Mouse (Mus musculus): ENCODE measurements around the gene Npas4. TPM values are rescaled to one million over a fixed set of nuclear protein-coding genes. Genes with fewer than 3 reads are reported as not detected.
"Not testable (repeated sequence)": the region's sequence is repeated elsewhere in the genome, so short reads cannot be mapped to it uniquely, and the experiment has no call there.

Npas4 gene
- total RNA-seq (2021), result under 1 TPM; 0.43 to 0.55 TPM
- 1.1 and 1.3 TPM in 2 replicates for polyA plus RNA-seq (2012; rRNA removed)
- long read RNA-seq, result 0 reads

DNA sequence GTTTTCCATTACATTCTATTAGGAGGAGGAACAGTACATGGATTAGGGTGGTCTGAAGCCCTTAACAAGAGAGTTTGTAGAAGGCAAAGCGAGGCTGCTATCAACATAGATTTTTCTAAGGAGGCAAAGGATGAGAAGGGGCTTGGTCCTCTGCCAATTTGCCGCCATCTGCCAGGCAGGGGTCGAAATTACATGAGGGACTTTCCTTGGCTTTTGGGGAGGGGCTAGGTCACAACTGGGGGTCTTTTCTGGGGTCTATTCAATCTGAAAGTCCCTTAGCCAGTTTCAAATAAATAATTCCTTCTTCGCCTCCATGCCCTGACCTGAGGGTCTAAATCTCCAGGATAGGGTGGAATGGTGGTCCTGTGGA lies at the start of gene Npas4:
Npas4 (minus strand) TSS at position 61 of the 370 bp plus-strand sequence.
- DNase-seq, result no peak

DNA sequence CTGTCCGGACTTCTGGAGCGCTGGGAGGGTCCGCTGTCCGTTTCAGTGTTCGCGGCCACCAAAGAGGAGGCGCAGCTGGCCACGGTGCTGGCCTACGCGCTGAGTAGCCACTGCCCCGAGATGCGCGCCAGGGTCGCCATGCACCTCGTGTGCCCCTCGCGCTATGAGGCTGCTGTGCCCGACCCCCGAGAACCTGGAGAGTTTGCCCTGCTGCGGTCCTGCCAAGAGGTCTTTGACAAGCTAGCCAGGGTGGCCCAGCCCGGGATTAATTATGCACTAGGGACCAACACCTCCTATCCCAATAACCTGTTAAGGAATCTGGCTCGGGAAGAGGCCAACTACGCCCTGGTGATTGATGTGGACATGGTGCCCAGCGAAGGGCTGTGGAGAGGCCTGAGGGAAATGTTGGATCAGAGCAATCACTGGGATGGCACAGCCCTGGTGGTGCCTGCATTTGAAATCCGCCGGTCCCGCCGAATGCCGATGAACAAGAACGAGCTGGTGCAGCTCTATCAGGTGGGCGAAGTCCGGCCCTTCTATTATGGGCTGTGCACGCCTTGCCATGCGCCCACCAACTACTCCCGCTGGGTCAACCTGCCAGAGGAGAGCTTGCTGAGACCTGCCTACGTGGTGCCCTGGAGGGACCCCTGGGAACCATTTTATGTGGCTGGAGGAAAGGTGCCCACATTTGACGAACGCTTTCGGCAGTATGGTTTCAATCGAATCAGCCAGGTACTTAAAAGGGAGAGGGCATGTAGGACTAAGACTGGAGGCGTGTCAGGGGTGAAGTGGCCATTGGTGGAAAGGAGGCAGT lies 49.4 kb upstream of the Npas4 start:
- no peak for DNase-seq

DNA sequence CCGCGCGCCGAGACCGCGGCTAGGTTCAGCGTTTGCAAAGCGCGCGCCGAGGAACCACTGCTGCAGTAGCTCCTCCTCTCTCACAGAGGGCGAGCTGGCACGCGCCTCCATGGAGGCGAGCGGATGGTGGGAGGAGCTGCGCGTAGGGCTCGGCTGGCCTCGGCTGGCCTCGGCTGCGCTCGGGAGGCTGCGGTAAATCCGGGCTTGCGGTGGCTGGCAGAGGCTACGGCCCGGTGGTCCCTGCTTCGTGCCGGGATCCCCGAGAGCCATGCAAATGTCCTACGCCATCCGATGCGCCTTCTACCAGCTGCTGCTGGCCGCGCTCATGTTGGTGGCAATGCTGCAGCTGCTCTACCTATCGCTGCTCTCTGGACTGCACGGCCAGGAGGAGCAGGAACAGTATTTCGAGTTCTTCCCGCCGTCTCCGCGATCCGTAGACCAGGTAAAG lies 48.6 kb upstream of the Npas4 start, which contains the start of the genes B4gat1 and AC124502.3:
B4gat1 (plus strand) TSS at position 118 of the 448 bp plus-strand sequence.
AC124502.3 (plus strand) TSS at position 183 of the 448 bp plus-strand sequence.
- peak; percentile 93 for DNase-seq

DNA sequence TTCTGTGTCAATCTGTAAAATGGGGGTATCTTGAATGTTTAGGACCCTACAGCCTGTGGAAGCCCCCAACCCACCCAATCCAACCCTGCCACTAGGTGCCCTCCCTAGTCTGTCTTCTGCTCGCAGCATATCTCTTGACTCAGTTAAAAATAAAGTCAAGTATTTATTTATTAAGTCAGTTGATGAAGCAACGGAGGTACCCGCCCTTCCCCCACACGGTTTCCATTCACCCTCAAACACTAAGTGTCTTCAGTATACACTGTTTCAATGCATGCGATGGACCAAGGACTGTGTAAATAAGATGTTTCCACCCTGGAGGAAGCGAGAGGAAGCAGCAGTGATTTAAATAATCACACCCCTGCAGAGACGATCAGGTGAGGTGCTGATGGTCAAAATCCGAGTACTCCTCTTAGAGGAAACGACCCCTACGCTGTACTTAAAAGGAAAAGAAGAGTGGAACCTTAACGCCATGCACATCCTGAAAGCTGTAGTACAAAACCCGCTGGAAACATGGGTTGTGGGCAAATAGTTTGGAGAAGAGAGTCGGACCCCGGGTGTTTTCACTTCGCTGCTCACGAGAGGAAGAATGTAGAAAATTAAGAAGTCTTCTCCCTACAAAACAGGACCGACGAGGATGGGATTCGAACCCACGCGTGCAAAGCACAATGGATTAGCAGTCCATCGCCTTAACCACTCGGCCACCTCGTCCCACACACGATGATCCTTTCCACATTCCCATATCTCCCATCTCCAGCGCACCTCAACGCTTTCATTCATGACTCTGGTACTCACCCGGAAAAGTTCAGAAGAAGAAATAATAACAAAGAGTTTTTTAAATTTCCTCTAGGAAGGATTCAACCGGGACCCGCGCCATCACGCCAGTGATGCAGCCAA lies 47.8 kb upstream of the Npas4 start:
- DNase-seq, result peak; percentile 82

DNA sequence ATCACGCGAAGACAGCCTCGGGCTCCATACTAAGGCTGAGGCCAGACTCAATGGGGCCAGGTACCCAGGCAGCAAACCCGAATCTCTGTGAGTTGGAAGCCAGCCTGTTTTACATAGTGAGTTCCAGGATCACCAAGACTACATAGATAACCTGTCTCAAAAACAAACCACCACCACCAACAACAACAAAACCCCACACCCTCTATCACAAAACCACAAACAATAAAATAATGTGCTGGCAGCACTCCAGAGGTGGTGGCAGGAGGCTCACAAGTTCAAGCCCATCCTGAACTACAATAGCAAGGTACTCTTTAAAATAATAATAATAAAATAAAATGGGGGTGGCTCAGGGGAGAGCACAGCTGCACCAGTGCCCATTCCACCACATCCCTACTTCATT lies 46.5 kb upstream of the Npas4 start:
- no peak for DNase-seq

DNA sequence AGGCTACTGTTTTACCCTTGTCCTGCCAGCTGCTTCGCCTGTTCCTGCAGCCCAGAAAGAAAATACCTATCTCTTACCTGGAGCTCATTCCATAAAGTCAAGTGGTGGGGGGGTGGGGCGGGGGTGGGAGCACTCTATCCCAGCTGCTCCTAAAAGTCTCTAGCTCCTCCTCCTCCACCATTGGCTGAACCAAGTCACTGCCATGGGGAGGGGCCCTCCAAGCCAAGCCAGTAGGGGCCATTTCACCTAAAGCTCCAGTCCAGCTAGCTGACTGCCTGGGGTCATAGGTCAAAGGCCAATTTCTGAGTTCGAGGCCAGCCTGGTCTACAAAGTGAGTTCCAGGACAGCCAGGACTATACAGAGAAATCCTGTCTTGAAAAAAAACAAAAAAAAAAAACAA lies 42.6 kb upstream of the Npas4 start:
- DNase-seq, result no peak

DNA sequence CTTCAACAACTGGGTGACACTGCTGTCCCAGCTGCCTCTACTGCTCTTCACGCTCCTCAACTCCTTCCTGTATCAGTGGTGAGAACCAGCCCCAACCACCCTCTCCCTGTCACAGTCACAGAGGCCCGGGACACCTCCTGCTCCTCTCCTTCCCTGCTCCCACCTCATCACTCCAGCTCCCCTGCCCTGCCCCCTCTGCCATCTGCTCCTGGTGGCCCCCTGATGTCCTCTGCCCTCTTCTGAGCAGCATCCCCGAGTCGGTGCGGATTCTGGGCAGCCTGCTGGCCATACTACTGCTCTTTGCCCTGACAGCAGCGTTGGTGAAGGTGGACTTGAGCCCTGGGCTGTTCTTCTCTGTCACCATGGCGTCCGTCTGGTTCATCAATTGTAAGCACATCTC lies 36.0 kb upstream of the Npas4 start:
- DNase-seq, result no peak

DNA sequence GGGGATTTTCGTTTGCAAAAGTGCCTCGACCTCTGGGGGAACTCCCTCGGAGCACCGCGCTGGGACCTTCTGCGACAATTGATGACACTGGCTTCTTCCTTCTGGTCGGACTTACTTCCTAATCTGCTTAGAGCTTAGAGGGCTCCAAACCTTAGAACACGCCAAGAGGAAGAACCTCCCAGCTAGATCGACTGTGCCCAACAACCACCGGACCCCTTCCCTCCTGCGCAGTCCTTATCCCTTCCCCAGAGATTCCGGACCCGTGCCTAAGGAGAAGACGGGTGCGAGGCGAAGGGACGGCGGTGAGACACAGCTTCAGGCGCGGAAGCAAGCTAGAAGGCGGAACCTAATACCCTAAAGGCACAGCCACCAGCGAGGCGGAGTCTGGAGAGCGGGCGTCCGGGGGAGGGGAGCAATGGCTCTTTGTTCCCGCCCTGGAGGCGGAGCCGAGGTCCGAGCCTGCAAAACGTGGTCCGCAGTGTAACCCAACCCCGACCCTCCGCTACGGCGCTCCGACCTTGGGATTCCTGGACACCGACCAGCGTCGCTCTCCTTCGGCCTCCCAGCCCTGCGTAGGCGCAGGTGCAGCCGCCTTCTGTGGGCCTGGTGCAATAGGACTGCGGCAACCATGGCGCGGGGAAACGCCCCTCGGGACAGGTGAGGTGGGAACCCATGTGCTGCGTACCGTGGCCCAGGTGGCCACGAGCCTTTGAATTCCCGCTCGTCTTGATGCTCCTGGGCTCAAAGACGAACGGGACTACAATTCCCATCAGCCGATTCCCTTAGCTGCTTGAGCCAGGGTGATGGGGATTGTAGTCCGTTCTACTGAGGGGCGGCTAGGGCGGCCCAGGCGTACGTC lies 33.7 kb upstream of the Npas4 start, which contains the start of gene Slc29a2:
Slc29a2 (plus strand) TSS at position 240 of the 859 bp plus-strand sequence.
- peak; percentile 97 for DNase-seq

DNA sequence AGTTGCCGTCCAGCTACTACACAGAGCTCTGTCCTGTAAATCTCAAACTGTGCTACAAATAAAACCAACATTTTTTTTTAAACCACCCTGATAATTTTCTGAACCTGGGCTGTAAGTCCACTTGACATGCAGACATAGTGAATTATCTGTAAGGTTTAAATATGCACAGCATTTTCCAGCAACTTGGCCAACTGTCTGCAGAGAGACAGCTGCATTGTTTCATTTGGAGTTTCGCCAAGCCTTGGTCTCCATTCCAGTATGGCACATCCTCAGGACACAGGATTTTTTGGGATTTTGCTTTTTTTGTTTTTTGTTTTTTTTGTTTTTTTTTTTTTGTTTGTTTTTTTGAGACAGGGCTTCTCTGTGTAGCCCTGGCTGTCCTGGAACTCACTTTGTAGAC lies 31.3 kb upstream of the Npas4 start:
- DNase-seq, result no peak

DNA sequence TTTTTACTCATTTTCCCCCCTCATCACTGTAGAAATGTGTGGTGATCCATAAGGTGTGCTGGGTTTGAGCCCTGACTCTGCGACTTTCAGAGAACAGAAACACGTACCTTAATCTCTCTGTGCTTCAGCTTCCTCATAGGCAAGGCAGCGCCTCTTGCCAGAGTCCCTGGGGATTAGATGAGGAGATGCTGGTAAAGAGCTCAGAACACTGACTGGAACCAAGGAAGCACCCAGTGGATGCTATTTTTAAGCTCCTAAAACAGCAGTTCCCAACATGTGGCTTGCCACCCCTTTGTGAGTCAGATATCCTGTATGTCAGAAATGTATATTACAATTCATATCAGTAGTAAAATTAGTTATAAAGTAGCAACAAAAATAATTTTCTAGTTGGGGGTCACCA lies 28.1 kb upstream of the Npas4 start:
- DNase-seq, result no peak

DNA sequence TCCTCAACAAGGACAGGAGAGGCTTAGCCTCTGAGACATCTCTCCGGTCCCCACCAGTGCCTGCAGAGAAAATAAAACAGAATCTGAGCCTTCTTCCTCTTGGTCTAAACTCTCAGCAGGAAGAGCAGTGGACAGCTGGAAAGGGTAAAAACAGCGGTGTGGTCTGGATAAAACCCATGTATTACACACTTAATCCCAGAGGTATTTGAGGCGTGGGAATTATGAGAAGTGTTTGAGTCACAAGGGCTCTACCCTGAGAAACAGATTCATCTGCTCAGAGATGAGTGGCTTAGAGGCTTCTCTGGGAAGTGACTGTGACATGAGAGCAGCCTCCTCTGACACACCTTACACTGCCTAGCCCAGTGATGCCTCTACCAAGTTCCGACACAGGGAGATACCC lies 27.5 kb upstream of the Npas4 start:
- no peak for DNase-seq

DNA sequence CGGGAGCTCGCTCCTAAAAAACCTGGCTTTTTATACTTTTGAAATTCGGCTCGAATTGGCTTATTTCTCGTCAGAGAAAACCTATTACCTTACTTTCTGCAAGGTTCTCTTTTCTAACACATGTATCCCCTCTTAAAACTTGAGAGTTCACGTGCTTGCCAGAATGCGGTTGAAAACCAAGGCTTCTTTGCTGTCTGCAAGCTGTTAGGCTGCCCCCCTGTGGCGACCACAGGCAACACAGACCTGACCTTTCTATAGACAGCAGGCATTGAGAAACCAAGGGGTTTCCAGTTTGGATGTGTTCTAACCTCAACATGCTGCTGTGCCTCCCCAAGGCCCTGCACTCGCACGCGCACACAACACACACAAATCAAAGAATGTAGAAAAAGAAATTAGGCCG lies 26.7 kb upstream of the Npas4 start:
- peak; percentile 66 for DNase-seq

DNA sequence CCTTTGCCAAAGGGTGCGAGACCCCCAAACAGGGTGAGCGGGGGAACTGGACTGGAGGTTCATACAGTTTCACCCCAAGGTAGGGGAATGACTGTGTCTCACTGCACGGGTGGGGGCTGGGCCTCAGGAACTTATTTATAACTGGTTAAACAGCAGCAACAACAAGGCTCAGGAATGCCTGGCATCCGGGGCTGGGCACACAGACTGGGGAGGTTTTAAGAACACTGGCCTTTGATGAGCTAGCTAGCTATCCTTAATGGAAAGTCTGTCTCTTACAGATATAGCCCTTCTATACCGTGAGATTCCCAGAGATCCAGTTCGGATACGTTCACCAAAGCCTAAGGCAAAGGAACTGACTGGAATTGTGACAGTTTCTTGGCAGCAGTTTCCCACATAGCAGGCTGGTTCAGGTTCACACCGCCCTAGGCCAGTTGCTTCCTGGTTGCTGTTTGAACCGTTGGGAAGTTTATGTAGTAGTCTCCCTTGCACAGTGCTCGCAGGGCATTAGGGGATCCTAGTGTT lies 26.2 kb upstream of the Npas4 start:
- DNase-seq, result no peak

DNA sequence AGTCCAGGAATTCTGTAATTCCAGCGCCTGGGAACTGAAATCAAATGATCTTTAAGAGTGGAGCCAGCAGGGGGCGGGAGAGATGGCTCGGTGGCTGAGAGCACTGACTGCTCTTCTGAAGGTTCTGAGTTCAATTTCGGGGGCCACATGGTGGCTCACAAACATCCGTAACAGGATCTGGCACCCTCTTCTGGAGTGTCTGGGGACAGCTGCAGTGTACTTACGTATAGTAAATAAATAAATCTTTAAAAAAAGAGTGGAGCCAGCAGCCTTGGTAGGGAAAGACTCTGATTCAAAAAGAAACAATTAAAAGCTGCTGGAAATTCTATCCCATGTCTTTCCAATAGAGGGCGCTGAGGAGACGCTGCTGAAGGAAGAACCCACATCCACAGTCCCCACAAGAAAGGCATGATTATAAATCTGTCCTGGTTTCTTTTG lies 24.9 kb upstream of the Npas4 start:
- DNase-seq, result peak; percentile 19

DNA sequence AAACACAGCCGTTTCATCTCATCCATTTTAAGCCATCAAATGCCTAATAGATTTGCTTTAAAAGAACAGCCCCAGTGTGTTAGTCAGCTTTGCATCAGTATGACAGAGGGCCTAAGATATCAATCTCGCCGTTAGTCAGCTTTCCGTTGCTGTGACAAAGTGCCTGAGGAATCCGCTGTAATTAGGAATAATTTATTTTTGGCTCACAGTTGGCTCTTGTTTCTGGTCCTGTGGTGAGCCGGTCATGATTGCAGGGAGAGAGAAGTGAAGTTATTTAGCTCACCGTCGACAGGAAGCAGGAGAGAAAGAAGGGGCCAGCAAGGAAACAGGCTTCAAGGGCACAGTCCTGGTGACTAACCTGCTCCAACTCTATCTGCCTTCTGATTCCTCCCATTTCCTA lies 23.0 kb upstream of the Npas4 start:
- DNase-seq, result no peak

DNA sequence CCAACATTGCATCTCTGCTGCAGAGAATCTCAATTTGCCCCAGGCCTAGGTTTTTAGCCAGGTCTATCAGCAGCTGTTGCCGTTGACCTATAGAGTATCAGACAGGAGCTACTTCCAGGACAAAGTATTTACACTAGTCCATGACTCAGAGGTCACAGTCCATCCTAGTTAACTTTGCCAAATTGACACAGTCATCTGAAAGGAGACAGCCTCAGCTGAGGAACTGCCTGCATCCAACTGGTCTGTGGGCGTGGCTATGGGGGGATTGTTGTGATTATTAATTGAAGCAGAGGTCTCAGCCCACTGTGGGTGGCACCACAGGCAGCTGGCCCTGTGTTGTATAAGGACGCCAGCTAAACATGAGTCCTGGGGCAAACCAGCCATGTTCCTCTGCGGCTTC lies 14.8 kb upstream of the Npas4 start:
- no peak for DNase-seq

DNA sequence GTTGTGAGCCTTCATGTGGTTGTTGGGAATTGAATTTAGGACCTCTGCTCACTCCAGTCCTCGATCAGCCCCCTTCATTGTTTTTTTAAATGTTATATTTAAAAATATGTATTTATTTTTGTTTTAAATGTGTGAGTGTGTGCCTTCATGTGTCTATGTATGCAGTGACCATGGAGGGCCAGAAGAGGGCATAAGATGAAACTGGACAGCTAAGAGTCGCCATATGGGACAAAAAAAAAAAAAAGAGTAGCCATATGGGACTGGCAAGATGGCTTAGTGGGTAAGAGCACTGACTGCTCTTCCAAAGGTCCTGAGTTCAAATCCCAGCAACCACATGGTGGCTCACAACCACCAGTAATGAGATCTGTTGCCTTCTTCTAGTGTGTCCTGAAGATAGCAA lies 13.5 kb upstream of the Npas4 start:
- DNase-seq, result not testable (repeated sequence)

DNA sequence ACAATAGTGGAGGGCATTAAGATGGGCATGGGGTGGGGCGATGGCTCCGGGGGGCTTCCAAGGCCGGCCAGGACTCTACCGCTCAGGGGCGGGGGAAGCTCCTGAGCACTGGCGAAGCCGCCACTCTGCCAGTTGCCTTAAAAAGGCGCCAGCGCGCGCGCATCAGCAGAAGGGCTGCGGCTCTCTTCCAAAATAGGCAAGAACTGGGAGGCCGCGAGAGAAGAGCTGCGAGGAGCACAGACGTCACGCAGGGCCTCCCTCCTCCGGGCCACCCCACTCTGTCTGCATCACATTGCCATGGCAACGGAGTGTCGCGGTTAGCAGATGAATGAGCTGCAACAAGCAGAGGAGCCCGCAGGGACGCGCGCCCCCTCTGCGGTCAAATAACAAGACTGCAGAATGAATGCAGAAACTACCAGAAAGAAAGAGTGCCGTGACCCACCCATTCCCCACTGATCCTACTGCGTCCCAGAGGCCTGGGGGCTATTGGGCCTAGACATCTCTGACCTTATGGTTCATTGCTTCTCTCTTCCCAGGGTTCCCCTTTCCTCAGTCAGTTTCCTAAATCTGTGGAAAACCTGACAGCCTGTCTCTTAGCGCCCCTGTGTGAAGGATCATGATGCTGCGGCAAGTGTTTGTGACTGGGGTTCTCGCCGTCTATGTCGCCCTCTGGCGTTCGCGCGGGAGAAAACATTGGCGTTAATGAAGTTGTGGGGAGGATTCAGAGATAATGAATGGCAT lies 11.7 kb upstream of the Npas4 start:
- DNase-seq, result peak; percentile 83

DNA sequence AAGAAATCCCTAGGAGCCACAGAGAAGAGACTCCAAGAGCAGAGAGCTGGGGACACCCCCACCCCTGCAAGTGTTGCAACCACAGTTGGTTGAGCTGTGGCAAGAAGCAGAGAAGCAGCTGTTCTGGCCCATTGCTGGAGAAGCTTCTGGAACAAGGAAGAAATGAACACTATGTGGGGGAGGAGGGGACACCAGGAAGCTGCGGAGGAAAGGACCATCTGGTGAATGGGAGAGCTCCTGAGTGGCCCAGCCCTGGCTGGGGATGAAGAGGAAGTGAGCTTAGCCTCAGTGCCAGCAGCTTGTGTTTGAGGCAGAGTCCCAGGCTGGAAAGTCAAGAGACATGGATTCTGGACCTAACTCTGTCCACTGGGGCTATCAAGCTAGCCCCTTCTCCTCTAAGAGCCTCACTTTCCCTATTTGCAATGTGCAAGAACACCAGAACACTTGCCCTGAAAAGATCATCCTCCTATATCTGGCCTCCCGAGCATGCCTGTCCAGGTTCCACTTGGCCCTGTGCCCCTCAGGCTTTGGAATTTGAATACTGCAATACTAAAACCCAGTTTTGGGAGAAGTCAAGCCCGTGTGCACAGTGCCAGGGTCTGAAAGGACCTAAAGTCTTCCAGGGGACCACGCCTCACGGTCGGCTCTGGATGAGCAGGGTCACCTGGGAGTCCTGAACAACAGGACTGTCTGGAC lies 9.5 kb upstream of the Npas4 start:
- no peak for DNase-seq

DNA sequence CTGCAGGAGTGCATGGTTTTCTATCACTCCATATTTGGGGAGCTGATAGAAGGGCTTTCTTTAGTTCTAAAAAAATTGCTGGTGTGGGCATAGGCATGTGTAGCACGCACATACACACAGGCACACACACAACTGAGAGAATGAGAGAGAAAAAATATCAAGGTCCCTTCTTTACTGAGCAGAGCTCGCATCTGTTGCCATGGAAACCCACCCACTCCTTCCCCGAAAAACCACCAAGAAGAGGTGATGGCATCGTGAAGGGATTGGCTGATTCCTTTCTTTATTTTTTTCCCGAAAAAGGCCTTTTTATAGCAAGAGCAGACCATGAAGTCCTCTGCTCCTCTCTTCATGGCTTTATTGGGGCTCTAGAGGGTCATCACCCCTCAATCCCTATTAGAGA lies 3.9 kb upstream of the Npas4 start:
- no peak for DNase-seq
